Mouse (Mus musculus): Measurements from ENCODE around the gene Rpl37. TPM values are rescaled to one million over a fixed set of nuclear protein-coding genes. Genes with fewer than 3 reads are reported as not detected.

Gene Rpl37
- total RNA-seq, 2 experiments from 2014 or later: 252 to 283 TPM

DNA sequence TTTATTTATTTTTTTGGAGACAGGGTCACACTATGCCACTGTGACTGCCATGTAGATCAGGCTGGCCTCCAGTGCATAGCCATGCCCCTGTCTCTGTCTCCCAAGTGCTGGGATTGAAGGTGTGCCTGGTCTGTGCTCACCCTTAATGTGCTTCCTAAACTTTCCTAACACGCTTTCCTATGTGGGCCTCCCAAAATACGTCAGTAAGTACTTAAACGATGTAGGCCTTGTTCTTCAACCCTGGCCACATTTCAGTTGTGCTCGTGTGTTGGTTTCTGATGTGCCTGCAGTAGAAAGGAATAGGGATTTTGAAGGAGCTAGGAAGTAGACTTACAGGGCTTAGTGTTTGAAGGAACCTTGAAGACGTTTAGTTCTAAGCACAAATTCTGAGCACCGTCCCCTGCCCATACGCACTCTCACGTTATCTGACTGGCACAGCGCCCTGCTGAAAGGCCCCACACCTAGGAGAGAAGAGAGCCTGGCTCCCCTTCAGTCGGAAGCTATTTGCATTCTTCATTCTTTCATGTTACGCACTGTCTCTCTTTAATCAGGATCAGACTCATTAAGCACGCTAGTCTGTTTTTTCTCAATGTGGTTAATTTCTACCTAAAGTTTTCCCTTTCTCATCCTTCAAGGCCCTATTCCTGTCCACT is 48.8 kb downstream of the Rpl37 start:
- H3K27ac ChIP-seq: no peak overlapping the region
- DNase-seq (ENCODE audit: extremely low spot score in 1 of 2, low spot score in 2 of 2): no peak
- no peak overlapping the region for H3K4me3 ChIP-seq
- intact Hi-C loops (cut with DNase I): no loop called here
- TF ChIP-seq CTCF (IDR thresholded peaks at IDR 0.05): no peak

Other genes starting within 250 kb of the Rpl37 start
- gene Mroh2b, start 217.9 kb upstream of the Rpl37 start, total RNA-seq (2021): not detected
- under 1 TPM; 0.65 to 0.81 TPM for gene C7, start 52.9 kb upstream of the Rpl37 start, total RNA-seq (2021)
- gene Card6, start 8.1 kb upstream of the Rpl37 start, total RNA-seq (2021): 1 to 10 TPM; 2.2 to 2.7 TPM
- 10 to 100 TPM; 20.1 to 21.7 TPM for gene Prkaa1, start 27.2 kb downstream of the Rpl37 start, total RNA-seq (2021)
- 10 to 100 TPM; 90.7 to 95.1 TPM for gene Ttc33, start 68.9 kb downstream of the Rpl37 start, total RNA-seq (2021)
- 1 to 10 TPM; 1.1 to 1.2 TPM for gene Ptger4, start 127.5 kb downstream of the Rpl37 start, total RNA-seq (2021)